Mouse (Mus musculus): ENCODE results near the gene Mief2. TPM values are rescaled to one million over a fixed set of nuclear protein-coding genes. Genes with fewer than 3 reads are reported as not detected.

Gene Mief2
- 27.4 and 28.4 TPM in 2 replicates for polyA plus RNA-seq (2012; rRNA removed)

GRCm38 (mm10) chr11:60728260-60728761, at the start of gene Mief2:
Mief2 (plus strand) TSS chr11:60728398.
- peaks cover 4% of the 10 kb centered on the region for H3K4me1 ChIP-seq (ENCODE audit: control insufficient read depth, insufficient read depth, low read length)
- peak; percentile 97 for DNase-seq
- peak within 1 kb of the TSS; percentile 61 for H3K27ac ChIP-seq (ENCODE audit: insufficient read depth, low read length)
- TF ChIP-seq CTCF (IDR thresholded peaks at IDR 0.05; ENCODE audit: borderline replicate concordance, insufficient read depth, low read depth, low read length) (no peak), POLR2A (IDR thresholded peaks at IDR 0.05; ENCODE audit: borderline replicate concordance, insufficient read depth, low read length) (peak; percentile 50; the same call in 1 of the 2 replicates)
- WGBS, result under 1% methylated on average over 44 of the region's 44 CpGs
- no peaks in the 10 kb centered on the region for H3K27me3 ChIP-seq (ENCODE audit: control insufficient read depth, insufficient read depth, low read length)
- H3K4me3 ChIP-seq (replicated peaks; ENCODE audit: insufficient read depth, low read depth, low read length), result peak within 1 kb of the TSS; percentile 71

GRCm38 (mm10) chr11:60696165-60696564, 32.0 kb upstream of the Mief2 start:
- no peak overlapping the region for H3K4me3 ChIP-seq (replicated peaks; ENCODE audit: insufficient read depth, low read depth, low read length)
- H3K27ac ChIP-seq (ENCODE audit: insufficient read depth, low read length), result no peak overlapping the region
- 0 out of 2 replicates have a peak, but pooled peaks cover 3% of the 10 kb centered on the region for H3K4me1 ChIP-seq (ENCODE audit: control insufficient read depth, insufficient read depth, low read length)
- 69% methylated on average over 1 of the region's 1 CpGs for WGBS
- DNase-seq, result peak in 1 of 2 experiments; percentile 4
- TF ChIP-seq POLR2A (IDR thresholded peaks at IDR 0.05; ENCODE audit: borderline replicate concordance, insufficient read depth, low read length), result no peak
- TF ChIP-seq CTCF (IDR thresholded peaks at IDR 0.05; ENCODE audit: borderline replicate concordance, insufficient read depth, low read depth, low read length), result no peak
- H3K27me3 ChIP-seq (ENCODE audit: control insufficient read depth, insufficient read depth, low read length), result no peaks in the 10 kb centered on the region

- H3K4me3 ChIP-seq (replicated peaks; ENCODE audit: insufficient read depth, low read depth, low read length), result no peak overlapping the region
- TF ChIP-seq POLR2A (IDR thresholded peaks at IDR 0.05; ENCODE audit: borderline replicate concordance, insufficient read depth, low read length) (no peak), CTCF (IDR thresholded peaks at IDR 0.05; ENCODE audit: borderline replicate concordance, insufficient read depth, low read depth, low read length) (peak; percentile 38; the same call in 1 of the 2 replicates)
- peaks cover 14% of the 10 kb centered on the region for H3K4me1 ChIP-seq (ENCODE audit: control insufficient read depth, insufficient read depth, low read length)
- H3K27me3 ChIP-seq (ENCODE audit: control insufficient read depth, insufficient read depth, low read length), result no peaks in the 10 kb centered on the region
- DNase-seq, result peak in 1 of 2 experiments; percentile 32
- H3K27ac ChIP-seq (ENCODE audit: insufficient read depth, low read length), result no peak overlapping the region
- WGBS, result 61% methylated on average over 2 of the region's 2 CpGs
Observed at GRCm38 (mm10) chr11:60697561-60697960, 30.6 kb upstream of the Mief2 start.

- no peak for TF ChIP-seq CTCF (IDR thresholded peaks at IDR 0.05; ENCODE audit: borderline replicate concordance, insufficient read depth, low read depth, low read length)
- TF ChIP-seq POLR2A (IDR thresholded peaks at IDR 0.05; ENCODE audit: borderline replicate concordance, insufficient read depth, low read length), result no peak
- Histone ChIP-seq H3K4me3 (replicated peaks; ENCODE audit: insufficient read depth, low read depth, low read length) (peak overlapping the region; percentile 91), H3K27me3 (ENCODE audit: control insufficient read depth, insufficient read depth, low read length) (no peaks in the 10 kb centered on the region), H3K4me1 (ENCODE audit: control insufficient read depth, insufficient read depth, low read length) (peaks cover 26% of the 10 kb centered on the region), H3K27ac (ENCODE audit: insufficient read depth, low read length) (peak overlapping the region; percentile 66; the same call in 1 of the 2 replicates)
- DNase-seq, result peak; percentile 40 to 43
- WGBS, result 4% methylated on average over 22 of the region's 22 CpGs
Observed at GRCm38 (mm10) chr11:60698806-60699523, 29.2 kb upstream of the Mief2 start.

GRCm38 (mm10) chr11:60699524-60700075, 28.6 kb upstream of the Mief2 start, which contains the start of gene Llgl1:
Llgl1 (plus strand) TSS chr11:60699723.
- under 1% methylated on average over 73 of the region's 73 CpGs for WGBS
- Histone ChIP-seq H3K4me3 (replicated peaks; ENCODE audit: insufficient read depth, low read depth, low read length) (peak within 1 kb of the TSS; percentile 97), H3K4me1 (ENCODE audit: control insufficient read depth, insufficient read depth, low read length) (peaks cover 28% of the 10 kb centered on the region), H3K27me3 (ENCODE audit: control insufficient read depth, insufficient read depth, low read length) (no peaks in the 10 kb centered on the region), H3K27ac (ENCODE audit: insufficient read depth, low read length) (peak within 1 kb of the TSS; percentile 91)
- TF ChIP-seq POLR2A (IDR thresholded peaks at IDR 0.05; ENCODE audit: borderline replicate concordance, insufficient read depth, low read length) (peak; percentile 64; the same call in 1 of the 2 replicates), CTCF (IDR thresholded peaks at IDR 0.05; ENCODE audit: borderline replicate concordance, insufficient read depth, low read depth, low read length) (no peak)
- peak; percentile 88 to 93 for DNase-seq

- Histone ChIP-seq H3K4me3 (replicated peaks; ENCODE audit: insufficient read depth, low read depth, low read length) (peak overlapping the region; percentile 97), H3K4me1 (ENCODE audit: control insufficient read depth, insufficient read depth, low read length) (peaks cover 28% of the 10 kb centered on the region), H3K27ac (ENCODE audit: insufficient read depth, low read length) (peak overlapping the region; percentile 91), H3K27me3 (ENCODE audit: control insufficient read depth, insufficient read depth, low read length) (no peaks in the 10 kb centered on the region)
- no peak for TF ChIP-seq CTCF (IDR thresholded peaks at IDR 0.05; ENCODE audit: borderline replicate concordance, insufficient read depth, low read depth, low read length)
- WGBS, result 7% methylated on average over 12 of the region's 12 CpGs
- DNase-seq, result peak in 1 of 2 experiments; percentile 14
Observed at GRCm38 (mm10) chr11:60700320-60701185, 27.6 kb upstream of the Mief2 start.

GRCm38 (mm10) chr11:60701611-60702010, 26.6 kb upstream of the Mief2 start:
- TF ChIP-seq CTCF (IDR thresholded peaks at IDR 0.05; ENCODE audit: borderline replicate concordance, insufficient read depth, low read depth, low read length) (no peak), POLR2A (IDR thresholded peaks at IDR 0.05; ENCODE audit: borderline replicate concordance, insufficient read depth, low read length) (no peak)
- DNase-seq, result peak in 1 of 2 experiments; percentile 27
- WGBS, result 31% methylated on average over 4 of the region's 4 CpGs
- Histone ChIP-seq H3K4me1 (ENCODE audit: control insufficient read depth, insufficient read depth, low read length) (peaks cover 28% of the 10 kb centered on the region), H3K27ac (ENCODE audit: insufficient read depth, low read length) (peak overlapping the region; percentile 52), H3K27me3 (ENCODE audit: control insufficient read depth, insufficient read depth, low read length) (no peaks in the 10 kb centered on the region), H3K4me3 (replicated peaks; ENCODE audit: insufficient read depth, low read depth, low read length) (no peak overlapping the region)

Data from cerebellum, adult 2 months (tissue).